Mouse (Mus musculus): Measurements from ENCODE around the gene Adcy7.

Adcy7 gene

GRCm38 (mm10) chr8:88272231-88273050, at the start of gene Adcy7:
Gene Adcy7, plus strand, starts transcription at chr8:88272403.
- DNase-seq (ENCODE audit: low spot score), result no peak

DNA sequence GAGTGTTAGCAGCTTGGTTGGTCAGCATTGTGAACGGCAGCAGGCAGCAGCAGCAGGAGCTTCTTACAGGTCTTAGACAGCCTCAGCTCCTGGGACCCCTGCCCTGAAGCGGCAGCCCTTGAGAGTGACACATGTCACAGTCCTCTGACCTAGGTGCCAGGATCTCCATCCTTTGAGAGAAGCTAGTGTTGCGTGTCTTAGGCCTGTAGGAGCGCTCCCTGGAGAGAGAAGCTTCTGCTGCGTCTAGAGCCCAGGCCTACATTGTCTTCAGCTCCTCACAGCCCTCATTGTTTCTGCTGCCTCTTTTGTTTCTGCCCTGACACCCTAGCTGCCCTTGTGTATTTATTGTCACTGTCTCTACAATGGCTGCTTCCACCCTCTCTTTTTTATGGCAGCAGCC, 46.8 kb upstream of the Adcy7 start:
- DNase-seq (ENCODE audit: low spot score), result no peak

DNA sequence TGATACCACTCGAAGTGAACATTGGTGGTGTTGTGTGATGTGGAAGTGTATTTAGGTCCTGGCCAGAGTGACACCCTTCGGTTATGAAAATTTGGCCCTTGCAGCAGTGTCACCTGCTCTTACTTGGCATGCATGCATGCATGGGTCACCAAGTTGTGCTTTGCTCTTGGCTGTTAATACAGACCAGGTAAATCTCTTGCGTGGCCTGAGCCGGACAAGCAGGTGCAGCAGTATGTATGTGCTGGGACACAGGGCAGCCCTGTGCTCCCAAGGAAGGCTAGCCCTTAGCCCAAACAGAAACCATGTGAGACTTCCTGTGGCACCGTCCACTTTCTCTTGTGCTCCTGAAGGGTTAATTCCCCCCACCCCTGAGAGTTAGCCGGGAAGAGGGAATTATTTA, 44.4 kb upstream of the Adcy7 start:
- no peak for DNase-seq (ENCODE audit: low spot score)

DNA sequence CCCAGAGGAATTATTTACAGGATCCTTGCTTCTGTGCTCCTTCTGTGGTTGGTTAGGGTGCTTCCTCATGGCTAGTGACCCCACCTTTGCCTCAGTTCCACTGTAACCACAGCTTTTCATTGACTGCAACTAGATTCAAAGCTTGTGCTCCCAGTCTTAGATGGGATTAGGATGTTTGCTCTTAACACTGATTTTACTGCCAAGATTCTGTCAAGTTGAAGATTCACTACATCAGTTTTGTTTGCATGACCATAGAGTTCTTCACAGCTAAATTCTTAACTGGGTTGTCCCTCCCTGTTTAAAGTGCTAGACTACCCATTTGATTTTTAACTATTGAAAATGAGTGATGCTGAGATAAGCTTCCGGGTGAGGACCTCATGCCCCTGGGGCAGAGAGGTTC, 43.9 kb upstream of the Adcy7 start:
- DNase-seq (ENCODE audit: low spot score), result no peak

DNA sequence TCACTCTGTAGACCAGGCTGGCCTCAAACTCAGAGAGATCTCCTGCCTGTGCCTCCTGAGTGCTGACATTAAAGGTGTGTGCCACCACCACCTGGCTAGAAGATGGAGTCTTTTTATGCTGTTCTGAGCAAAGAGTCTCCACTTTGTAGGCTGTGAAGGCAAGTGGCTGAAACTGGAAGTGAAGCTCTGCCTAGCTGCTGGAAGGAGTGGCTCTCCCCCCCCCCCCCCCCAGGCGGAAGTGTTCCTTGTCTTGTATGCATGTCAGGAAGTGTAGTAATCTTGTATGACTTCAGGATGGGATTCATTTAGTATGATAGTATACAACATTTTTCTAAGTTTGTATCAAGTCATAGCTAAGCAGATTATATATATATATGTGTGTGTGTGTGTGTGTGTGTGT, 43.4 kb upstream of the Adcy7 start:
- no peak for DNase-seq (ENCODE audit: low spot score)

- no peak for DNase-seq (ENCODE audit: low spot score)
Observed at GRCm38 (mm10) chr8:88236666-88237065, 35.5 kb upstream of the Adcy7 start.

GRCm38 (mm10) chr8:88237606-88238005, 34.6 kb upstream of the Adcy7 start:
- no peak for DNase-seq (ENCODE audit: low spot score)

DNA sequence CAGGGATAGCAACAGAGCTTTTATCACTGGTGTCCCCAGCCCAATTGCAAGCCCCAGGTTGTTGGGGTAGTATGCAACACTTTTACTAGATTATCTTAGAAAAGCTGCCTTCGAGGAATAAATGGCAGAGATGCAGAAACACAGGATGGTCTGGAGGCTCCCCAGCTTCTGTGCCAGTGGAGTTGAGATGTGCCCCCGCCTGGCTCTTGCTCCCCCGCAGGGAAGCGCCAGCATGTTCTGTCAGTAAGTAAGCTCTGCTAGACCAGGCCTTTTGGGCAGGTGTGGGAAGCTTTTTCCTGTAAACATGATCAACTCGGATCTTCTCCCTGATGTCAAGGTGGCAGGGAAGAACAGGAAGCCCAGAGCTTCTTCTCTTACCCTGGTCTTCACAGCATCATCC, 32.9 kb upstream of the Adcy7 start:
- no peak for DNase-seq (ENCODE audit: low spot score)

DNA sequence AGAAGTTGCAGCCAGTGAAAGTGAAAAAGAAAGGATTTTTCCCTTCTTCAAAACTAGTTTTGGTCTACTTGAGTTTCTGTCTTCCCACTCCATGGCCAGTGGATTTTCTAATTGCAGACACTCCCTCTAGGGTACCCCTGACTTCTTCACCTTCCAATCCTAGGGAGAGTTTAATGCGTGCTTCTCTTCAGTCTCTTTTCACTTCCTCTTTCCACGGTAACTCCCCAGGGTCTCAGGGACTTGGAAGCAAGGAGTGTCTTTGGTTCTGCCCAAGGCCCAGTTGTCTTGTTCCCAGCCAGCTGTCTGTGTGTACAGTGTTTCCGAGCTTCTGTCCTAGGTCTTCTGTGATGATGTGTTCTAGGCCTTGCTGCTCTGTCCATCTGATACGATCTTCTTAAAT, 30.3 kb upstream of the Adcy7 start:
- no peak for DNase-seq (ENCODE audit: low spot score)

GRCm38 (mm10) chr8:88244298-88244697, 27.9 kb upstream of the Adcy7 start:
- no peak for DNase-seq (ENCODE audit: low spot score)

DNA sequence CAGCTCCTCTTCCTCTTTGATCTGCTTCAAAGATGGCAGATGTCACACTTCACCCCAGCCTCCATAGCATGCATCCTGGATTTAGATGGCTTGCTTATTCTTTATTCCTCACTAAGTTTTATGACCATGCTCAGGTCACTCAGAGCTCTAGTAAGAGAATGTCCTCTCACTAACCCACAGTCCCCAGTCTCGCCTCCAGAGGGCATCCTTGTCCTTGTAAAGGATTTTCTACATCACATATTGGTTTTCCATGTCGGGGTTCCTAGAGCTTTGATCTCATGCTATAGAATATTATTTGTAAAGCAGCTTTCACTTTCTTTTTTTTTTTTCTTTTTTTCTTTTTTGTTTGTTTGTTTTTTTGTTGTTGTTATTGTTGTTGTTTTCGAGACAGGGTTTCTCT, 19.4 kb upstream of the Adcy7 start:
- no peak for DNase-seq (ENCODE audit: low spot score)

DNA sequence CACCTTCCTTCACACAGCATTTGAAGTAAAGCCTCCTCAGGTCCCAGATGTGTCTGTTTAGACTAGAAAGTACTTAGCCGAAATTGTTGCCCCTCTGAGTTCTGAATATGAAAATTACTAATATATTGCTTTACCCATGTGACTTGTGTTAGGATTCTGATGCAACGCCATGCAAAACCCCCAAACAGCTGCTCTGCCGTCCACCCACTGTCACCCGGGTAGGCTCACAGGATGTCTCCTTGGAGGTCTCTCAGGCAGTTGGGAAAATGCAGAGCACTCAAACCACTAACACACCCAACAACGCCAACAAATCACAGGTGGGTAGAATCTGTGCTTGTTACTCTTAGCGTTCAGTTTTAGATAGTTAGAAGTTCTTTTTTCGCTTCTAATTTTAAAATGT, 17.2 kb upstream of the Adcy7 start:
- no peak for DNase-seq (ENCODE audit: low spot score)

DNA sequence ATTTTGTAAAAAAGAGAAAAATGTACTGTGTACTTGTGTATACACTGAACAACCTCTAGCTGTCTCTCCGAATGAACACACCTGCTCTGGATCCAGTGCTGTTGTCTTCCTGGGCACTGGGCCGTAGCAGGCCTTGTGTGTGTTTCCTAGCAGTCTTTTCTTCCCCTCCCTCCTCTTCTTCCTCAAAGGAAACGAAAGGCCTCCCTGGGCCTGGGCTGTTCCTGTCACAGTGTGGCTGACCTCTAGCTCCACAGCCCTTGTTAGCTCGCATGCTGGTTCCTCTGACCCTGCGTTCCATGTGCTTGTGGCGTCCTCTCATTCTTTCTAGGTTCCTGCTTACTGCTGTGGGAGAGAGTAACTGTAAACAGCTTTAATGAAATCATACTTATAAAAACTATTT, 14.2 kb upstream of the Adcy7 start:
- DNase-seq (ENCODE audit: low spot score), result no peak

- no peak for DNase-seq (ENCODE audit: low spot score)
Observed at GRCm38 (mm10) chr8:88258544-88258943, 13.7 kb upstream of the Adcy7 start.

DNA sequence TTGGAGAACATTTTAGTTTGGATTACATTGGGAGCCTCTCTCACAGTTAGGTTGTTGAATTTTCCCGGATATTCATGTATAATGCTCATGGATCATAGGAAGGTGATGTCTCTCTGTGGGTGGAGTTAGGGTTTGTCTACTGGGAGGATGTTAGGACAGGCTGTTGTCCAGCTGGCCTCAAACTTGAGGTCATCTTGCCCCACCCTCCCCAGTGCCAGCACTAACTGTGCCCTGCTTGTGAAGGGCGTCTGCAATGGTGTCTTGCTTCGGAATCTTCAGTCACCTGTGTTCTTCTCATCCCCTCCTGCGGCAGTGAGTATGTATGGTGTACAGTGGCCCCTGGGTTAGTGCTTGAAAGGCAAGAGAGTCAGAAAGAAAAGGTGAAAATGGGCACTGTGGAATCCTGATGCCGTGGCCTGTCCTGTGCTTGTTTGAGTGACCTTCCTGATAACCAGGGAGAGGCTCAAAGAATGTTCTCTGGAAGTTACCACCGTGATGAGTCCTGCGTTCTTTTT, 11.7 kb upstream of the Adcy7 start:
- no peak for DNase-seq (ENCODE audit: low spot score)

DNA sequence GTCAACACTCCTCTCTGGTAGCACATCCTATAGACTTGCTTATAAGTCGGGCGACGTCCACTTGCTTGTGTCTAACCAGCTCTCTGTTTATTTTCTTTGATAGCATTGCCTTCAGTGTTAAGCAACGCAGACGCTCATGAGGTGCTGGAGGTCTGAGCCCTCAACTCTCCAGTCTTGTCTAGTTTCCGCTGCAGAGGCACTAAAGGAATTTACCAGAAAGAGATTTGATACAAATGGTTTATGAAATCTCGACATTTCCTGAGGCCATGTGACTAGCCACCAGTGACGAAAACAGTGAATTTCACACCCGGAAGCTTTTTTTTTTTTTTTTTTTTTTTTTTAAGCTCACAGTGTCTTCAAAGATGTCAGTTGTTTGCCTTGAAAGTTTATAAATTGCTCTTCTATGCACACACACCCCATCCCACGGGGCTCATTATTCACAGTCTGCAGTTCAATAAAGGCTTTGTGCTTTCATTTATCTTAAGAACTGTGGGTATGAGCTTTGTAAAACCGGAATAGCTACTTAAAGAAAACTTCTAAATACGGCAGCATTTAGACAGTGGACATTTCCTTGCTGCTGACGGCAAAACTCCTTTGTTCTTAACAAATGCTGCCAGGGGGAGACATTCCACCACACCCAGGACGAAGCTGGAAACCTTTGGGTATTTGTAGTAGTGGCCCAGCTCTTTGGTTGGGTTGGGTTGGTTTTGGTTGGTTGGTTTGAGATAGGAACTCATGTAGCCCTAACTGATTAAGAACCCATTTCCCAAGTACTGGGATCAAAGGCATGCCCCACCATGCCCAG, 9.2 kb upstream of the Adcy7 start:
- DNase-seq (ENCODE audit: low spot score), result no peak

DNA sequence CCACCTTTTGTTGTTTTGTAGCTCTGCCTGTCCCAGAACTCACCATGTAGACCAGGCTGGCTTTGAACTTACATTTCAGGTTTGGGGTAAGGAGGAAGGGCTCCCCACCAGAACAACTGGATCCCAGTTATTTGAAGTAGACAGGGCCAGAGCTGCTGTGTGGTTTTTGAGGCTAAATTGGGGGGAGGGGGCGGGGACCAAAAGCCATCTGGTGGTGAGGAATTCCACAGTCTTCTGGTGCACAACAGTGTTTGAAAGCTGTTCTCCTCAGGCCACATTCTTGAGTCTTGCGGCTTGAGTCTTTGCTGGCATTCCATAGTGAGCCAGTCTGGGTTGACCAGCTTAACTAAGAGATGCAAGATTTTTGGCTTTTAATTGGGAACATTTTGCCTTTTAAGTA, 6.7 kb upstream of the Adcy7 start:
- no peak for DNase-seq (ENCODE audit: low spot score)

- peak; percentile 54 for DNase-seq (ENCODE audit: low spot score)
Observed at GRCm38 (mm10) chr8:88266170-88266800, 5.9 kb upstream of the Adcy7 start.

GRCm38 (mm10) chr8:88266801-88267403, 5.3 kb upstream of the Adcy7 start:
- no peak for DNase-seq (ENCODE audit: low spot score)

DNA sequence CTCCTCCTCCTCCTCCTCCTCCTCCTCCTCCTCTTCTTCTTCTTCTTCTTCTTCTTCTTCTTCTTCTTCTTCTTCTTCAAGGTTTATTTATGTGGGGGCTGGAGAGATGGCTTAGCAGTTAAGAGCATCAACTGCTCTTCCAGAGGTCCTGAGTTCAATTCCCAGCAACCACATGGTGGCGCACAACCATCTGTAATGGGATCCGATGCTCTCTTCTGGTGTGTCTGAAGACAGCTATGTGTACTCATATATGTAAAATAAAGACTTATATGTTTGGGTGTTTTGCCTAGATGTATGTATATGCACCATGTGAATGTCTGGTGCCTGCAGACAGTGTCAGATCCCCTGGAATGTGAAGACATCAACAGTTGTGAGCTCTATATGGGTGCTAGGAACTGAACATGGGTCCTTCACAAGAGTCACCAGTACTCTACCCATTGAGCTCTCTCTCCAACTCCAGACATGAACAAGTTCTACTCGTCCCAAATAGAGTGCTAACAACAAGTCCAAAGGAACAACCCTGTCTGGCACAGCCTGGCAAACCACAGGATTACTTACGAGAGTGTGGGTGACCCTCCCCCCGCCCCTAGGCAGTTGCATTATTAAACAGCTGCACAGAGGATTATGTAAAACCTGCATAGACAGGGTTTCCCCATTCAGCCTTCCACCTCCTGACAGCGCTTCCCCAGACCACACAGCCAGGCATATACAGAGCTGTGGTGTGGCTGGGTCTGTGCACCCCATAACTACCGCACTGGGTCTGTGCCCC, 2.9 kb upstream of the Adcy7 start:
- no peak for DNase-seq (ENCODE audit: low spot score)

DNA sequence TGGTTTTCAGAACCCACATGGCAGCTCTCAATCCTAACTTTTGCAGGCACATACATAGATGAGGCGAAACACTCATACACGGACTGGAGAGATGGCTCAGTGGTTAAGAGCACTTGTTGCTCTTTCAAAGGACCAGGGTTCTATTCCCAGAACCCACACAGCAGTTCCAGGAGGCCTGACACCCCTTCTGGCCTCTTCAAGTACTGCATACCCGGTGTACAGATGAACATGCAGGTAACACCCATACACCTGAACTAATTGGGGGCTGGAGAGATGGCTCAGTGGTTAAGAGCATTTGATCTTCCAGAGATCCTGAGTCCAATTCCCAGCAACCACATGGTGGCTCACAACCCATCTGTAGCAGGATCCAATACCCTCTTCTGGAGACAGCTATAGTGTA, 2.1 kb upstream of the Adcy7 start:
- DNase-seq (ENCODE audit: low spot score), result no peak

GRCm38 (mm10) chr8:88273051-88273430, 838 bp downstream of the Adcy7 start:
- DNase-seq (ENCODE audit: low spot score), result no peak
